Comparison of ENCODE assay signal across 8 mouse cellular contexts in the genomic region with DNA sequence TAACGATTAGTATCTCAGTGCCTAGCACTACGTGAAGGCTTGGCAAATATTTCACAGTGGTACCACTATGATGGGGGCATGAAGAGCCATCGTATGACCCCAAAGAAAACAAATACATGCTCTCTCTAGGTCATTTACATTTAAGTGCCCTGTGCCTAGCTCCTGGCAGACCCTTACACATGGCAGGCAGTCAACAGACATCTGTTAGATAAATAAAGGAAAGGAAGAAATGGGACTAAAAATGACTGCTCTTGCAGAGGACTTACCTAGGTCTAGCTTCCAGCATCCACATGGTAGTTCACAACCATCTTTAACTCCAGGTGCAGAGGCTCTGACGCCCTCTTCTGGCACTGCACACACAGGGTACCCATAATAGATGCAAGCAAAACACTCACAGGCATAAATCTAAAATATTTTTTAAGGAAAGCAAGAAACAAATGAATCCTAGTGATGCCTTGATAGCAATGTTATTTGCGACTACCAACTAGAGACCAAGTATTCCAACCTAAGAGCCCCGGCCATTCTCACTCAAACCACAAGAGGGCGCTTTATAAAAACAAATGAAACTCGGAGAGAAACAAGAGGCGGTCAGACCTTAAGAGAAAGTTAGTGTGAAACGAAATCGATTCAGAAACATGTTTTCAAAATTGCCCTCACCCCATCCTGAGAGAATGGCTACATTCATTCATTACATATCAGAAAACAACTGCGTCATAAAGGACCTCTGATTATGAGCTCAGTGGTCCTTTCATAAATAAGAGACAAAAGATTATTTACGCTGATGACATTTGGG. TPM values are rescaled to one million over a fixed set of nuclear protein-coding genes. Genes with fewer than 3 reads are reported as not detected.
A peak's percentile ranks its signal among the peaks of the same experiment; 100 is the strongest.
DNase-seq lines count a peak whose midpoint lies in the region; ATAC-seq lines count a peak whose summit lies in the region.

No protein-coding gene starts in this region.

- ATAC-seq in intestine, embryonic 16.5 days: 0 out of 2 replicates have a peak, but pooled peaks have one; percentile 38
- 0 out of 2 replicates have a peak, but pooled peaks have one; percentile 48 for ATAC-seq in megakaryocyte-erythroid progenitor cell, adult 5-6 weeks (replicated peaks; ENCODE audit: low FRiP score, low TSS enrichment, poor library complexity, severe bottlenecking)

- H3K27me3 ChIP-seq in intestine, embryonic 16.5 days (replicated peaks; ENCODE audit: control insufficient read depth, insufficient read depth, low read length): no peaks in the 10 kb centered on the region

- no peaks in the 10 kb centered on the region for H3K4me1 ChIP-seq in intestine, embryonic 16.5 days (ENCODE audit: control insufficient read depth, insufficient read depth, low read length)

- WGBS in intestine, embryonic 16.5 days: 34% methylated on average over 13 of the region's 13 CpGs

- peak; percentile 68 for DNase-seq in ovary, postnatal 14 days (ENCODE audit: low spot score)
- no peak for DNase-seq in ovary, postnatal 36 days (ENCODE audit: low spot score)
- peak; percentile 77 for DNase-seq in embryo, embryonic 9.5 days (ENCODE audit: extremely low spot score)
- DNase-seq in gastrocnemius, postnatal 36 days: peak; percentile 33 to 55
- DNase-seq in left cerebral cortex, postnatal 25 days (ENCODE audit: low spot score in 2 of 2): peak; percentile 83 to 88
- peak; percentile 37 for DNase-seq in spleen, adult 12 weeks (ENCODE audit: low spot score)

- no peak overlapping the region for H3K9ac ChIP-seq in intestine, embryonic 16.5 days (ENCODE audit: low read depth, low read length)

- H3K27ac ChIP-seq in intestine, embryonic 16.5 days (ENCODE audit: low read length): no peak overlapping the region

- H3K9me3 ChIP-seq in intestine, embryonic 16.5 days (ENCODE audit: control insufficient read depth, low read length): no peaks in the 10 kb centered on the region

- 0 out of 2 replicates have a peak overlapping the region, but pooled peaks have one; percentile 6 for H3K4me2 ChIP-seq in intestine, embryonic 16.5 days (ENCODE audit: low read depth, low read length)

- intact Hi-C loops in gastrocnemius, postnatal 36 days (cut with DNase I): loop anchor here (2.0 kb wide), 1 partner anchor 467 kb away; no protein-coding TSS in a partner anchor
- intact Hi-C loops in left cerebral cortex, postnatal 25 days (cut with DNase I): loop anchor here (10.0 kb wide), 1 partner anchor 285 kb away; no protein-coding TSS in a partner anchor

- H3K36me3 ChIP-seq in intestine, embryonic 16.5 days (ENCODE audit: control insufficient read depth, insufficient read depth, low read length): no peaks in the 10 kb centered on the region

- no peak overlapping the region for H3K4me3 ChIP-seq in intestine, embryonic 16.5 days (ENCODE audit: low read length)

RNA-seq across cellular contexts. Expression of gene Lrrc8b, which starts 15.7 kb away (rescaled TPM):
- total RNA-seq in gastrocnemius, postnatal 36 days (2021): 1 to 10 TPM; 1.6 TPM
- polyA plus RNA-seq in intestine, embryonic 16.5 days (2015; fragmentation: Nextera tagmentation; extraction: Ambion mirVana): 3.1 and 3.7 TPM in 2 replicates
- 10 to 100 TPM; 95.6 to 97.1 TPM for total RNA-seq in left cerebral cortex, postnatal 25 days (2021)
- total RNA-seq in megakaryocyte-erythroid progenitor cell, adult 5-6 weeks (2014; fragmentation: Nextera tagmentation): 13.2 and 16.6 TPM in 2 replicates
- 5.4 and 7.3 TPM in 2 replicates for total RNA-seq in megakaryocyte-erythroid progenitor cell, adult 5-6 weeks (2017)

Comparison
In these comparisons a context has a peak if more than half of its experiments do, and no peak if none do; other contexts are left out.
1. RNA of gene Lrrc8b, which starts 15.7 kb away (total RNA-seq): 95.6 to 97.1 TPM in left cerebral cortex, postnatal 25 days; 5.4 to 16.6 TPM in megakaryocyte-erythroid progenitor cell, adult 5-6 weeks and 1.6 TPM in gastrocnemius, postnatal 36 days; every median in the first group is over 4 times any median in the second.